Mouse (Mus musculus) liver, adult 2 months (tissue): ENCODE results near the gene Gm20388. TPM values are rescaled to one million over a fixed set of nuclear protein-coding genes. Genes with fewer than 3 reads are reported as not detected.

Experiments
- DNase-seq: peaks from one replicate; pipeline ENCODE4 v3.0.0-alpha.2; 2011; ENCODE audit warnings: low read depth, low spot score; ENCODE audit errors: extremely low read depth
- H3K27ac ChIP-seq: fragments of 200-500 bp; replicated peaks from 2 replicates; pipeline ENCODE4 v1.5.1; 2012; ENCODE audit warnings: low read depth, mild to moderate bottlenecking, control low read depth, inconsistent platforms, low read length; ENCODE audit not compliant: insufficient read depth
- H3K27me3 ChIP-seq: fragments of 200-500 bp; 2 replicates; pipeline ENCODE4 v1.6.1; 2012; ENCODE audit warnings: mild to moderate bottlenecking, moderate library complexity, low read length, inconsistent platforms; ENCODE audit not compliant: control insufficient read depth, insufficient read depth
- H3K36me3 ChIP-seq: fragments of 200-500 bp; 2 replicates; pipeline ENCODE4 v1.6.1; 2012; ENCODE audit warnings: low read length, inconsistent platforms; ENCODE audit not compliant: control insufficient read depth, insufficient read depth
- H3K4me1 ChIP-seq: fragments of 200-500 bp; 2 replicates; pipeline ENCODE4 v1.6.1; 2011; ENCODE audit warnings: low read length; ENCODE audit not compliant: control insufficient read depth, insufficient read depth
- H3K4me3 ChIP-seq: fragments of 200-500 bp; 2 replicates; pipeline ENCODE4 v1.5.1; 2011; ENCODE audit warnings: low read depth, mild to moderate bottlenecking, control low read depth, low read length, moderate library complexity; ENCODE audit not compliant: insufficient read depth
- H3K79me2 ChIP-seq: fragments of 200-500 bp; 2 replicates; pipeline ENCODE4 v1.6.1; 2012; ENCODE audit warnings: inconsistent platforms, mild to moderate bottlenecking, low read length, moderate library complexity; ENCODE audit not compliant: control insufficient read depth, insufficient read depth
- H3K9ac ChIP-seq: fragments of 200-500 bp; 2 replicates; pipeline ENCODE4 v1.6.1; 2012; ENCODE audit warnings: low read depth, mild to moderate bottlenecking, control low read depth, inconsistent platforms, low read length
- CTCF ChIP-seq: fragments of 200-500 bp; IDR thresholded peaks from 2 replicates; pipeline ENCODE4 v1.5.1; 2011; ENCODE audit warnings: low read depth, low read length, control low read depth
- POLR2A ChIP-seq: fragments of 200-500 bp; IDR thresholded peaks from 2 replicates; pipeline ENCODE4 v1.6.1; 2011; ENCODE audit warnings: low read length, control low read depth; ENCODE audit not compliant: insufficient read depth; ENCODE audit errors: extremely low read depth
- WGBS: fragments of 180-500 bp; shearing (Covaris S2); methylation state at CpG from one replicate; pipeline ENCODE4 v1.1.7; 2018; 5-methylcytosine and 5-hydroxymethylcytosine counted together
- polyA plus RNA-seq: library from polyadenylated mRNA; depleted of rRNA; stranded (reverse); fragments of >200 nt; gene quantifications from 2 replicates; pipeline ENCODE4 v1.2.3, GENCODE M21; 2012
- total RNA-seq: library from RNA; depleted of rRNA; stranded (reverse); fragments of >200 nt; gene quantifications from 2 replicates; pipeline ENCODE4 v1.2.3, GENCODE M21; 2014

Gene Gm20388
- total and polyA plus RNA-seq, 2 experiments = 6.4 to 19.9 TPM

DNA sequence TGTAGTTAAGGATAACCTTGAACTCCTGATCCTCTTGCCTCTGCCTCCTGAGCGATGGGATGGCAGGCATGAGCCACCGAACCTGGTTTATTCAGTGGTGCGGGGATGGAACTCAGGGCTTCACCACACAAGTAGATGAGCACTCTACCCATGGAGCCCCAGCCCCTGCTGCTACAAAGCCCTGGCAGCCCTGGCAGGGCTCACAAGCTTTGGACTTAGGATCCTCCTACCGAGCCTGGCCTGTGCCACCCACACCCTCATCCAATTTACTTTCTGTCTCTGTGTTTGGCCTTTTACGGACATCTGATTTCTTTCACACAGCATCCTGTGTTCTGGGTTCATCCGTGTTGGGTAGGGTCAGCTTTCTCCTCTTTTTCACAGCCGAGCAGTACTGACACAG, 406.1 kb downstream of the Gm20388 start:
- no peaks in the 10 kb centered on the region for H3K4me1 ChIP-seq
- TF ChIP-seq POLR2A = no peak
- no peak for TF ChIP-seq CTCF
- no peak overlapping the region for H3K4me3 ChIP-seq
- no peaks in the 10 kb centered on the region for H3K27me3 ChIP-seq
- no peak overlapping the region for H3K27ac ChIP-seq
- WGBS = 80% methylated on average over 7 of the region's 7 CpGs
- no peaks in the 10 kb centered on the region for H3K36me3 ChIP-seq
- no peak overlapping the region for H3K9ac ChIP-seq
- no peaks in the 10 kb centered on the region for H3K79me2 ChIP-seq
- DNase-seq = no peak

DNA sequence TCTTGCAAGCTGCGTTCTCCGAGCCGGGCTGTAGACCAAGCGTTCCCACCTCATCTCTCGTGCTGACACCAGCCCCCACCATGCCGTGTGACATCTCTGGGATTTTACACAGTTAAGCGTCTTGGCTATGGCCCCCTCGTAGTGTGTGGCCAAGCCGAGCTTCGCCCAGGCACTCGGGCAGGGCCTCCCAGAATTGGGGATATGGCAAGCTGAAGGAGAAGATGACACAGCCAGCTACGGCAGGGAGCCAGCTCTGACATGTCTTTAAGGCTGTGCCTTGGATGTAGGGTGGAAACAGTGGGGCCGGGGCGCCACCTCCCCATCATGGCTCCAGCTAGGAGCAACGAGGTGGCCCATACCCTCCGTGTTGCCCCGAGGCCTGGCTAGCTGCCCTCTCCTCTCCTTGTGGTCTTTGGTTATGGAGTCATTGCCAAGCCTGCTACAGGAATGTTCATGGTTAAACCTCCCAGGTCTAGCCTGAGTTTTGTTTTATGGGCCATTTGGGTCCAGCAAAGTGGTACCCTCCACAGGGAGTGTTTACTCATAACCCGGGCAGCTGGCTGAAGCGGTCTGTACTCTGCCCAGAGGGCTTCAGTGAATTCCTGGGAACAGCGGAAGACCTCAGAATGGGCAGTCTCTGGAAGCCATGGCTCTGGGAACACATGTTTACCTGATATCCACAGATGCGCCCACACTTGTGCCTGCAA, 406.6 kb downstream of the Gm20388 start:
- Histone ChIP-seq H3K27ac (no peak overlapping the region), H3K36me3 (no peaks in the 10 kb centered on the region), H3K9ac (no peak overlapping the region), H3K79me2 (no peaks in the 10 kb centered on the region), H3K4me3 (no peak overlapping the region), H3K4me1 (no peaks in the 10 kb centered on the region), H3K27me3 (no peaks in the 10 kb centered on the region)
- TF ChIP-seq CTCF = no peak
- no peak for TF ChIP-seq POLR2A
- 90% methylated on average over 21 of the region's 21 CpGs for WGBS
- no peak for DNase-seq

DNA sequence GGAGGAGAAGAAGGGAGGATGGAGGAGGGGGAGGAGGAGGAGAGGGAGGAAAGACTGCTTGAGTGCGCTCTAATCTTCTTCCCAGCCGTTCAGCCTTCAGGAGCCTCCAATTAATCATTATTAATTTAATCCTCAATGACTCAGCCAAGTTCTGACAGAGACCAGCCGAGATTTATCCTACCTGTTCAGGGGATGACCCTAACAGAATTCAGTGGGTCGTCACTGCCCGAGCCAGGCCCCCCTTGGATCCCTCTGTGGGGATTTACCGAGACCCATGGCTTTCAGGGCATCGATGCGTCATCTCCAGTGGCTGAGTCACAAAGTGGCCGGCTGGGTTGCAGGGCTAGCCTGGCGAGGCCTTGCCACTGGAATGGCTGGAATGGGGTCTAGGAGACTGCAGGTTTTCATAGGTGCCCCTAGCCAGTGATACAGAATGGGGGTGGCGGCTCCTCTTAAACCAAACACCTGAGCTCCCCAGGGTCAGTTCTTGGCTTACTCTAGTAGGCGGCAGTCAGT, 407.9 kb downstream of the Gm20388 start:
- Histone ChIP-seq H3K4me3 (no peak overlapping the region), H3K9ac (no peak overlapping the region), H3K36me3 (no peaks in the 10 kb centered on the region), H3K79me2 (no peaks in the 10 kb centered on the region), H3K27me3 (no peaks in the 10 kb centered on the region), H3K4me1 (peaks cover 7% of the 10 kb centered on the region), H3K27ac (no peak overlapping the region)
- no peak for DNase-seq
- 92% methylated on average over 12 of the region's 12 CpGs for WGBS
- TF ChIP-seq POLR2A (no peak), CTCF (no peak)

DNA sequence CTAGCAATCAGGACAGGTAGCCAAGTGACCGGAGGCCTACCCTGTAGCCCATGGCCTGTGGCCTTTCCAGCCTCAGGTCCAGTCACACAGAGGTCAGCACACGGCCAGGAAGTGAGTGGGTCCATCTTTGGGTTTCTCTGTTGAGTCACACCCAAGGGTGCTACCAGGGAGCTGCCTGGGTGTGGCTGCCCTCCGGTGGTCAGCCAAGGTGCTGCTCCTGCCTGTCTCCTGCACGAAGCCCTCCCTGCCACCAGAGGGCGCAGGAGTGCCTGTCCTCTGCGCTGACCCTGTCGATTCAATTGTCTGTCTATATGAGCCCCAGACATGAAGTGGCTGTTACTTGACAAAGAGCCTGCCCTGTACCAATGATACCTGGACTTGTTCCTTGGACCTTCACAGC, 408.8 kb downstream of the Gm20388 start:
- TF ChIP-seq CTCF = peak; percentile 100
- TF ChIP-seq POLR2A = no peak
- peak; percentile 38 for DNase-seq
- WGBS = 15% methylated on average over 7 of the region's 7 CpGs

DNA sequence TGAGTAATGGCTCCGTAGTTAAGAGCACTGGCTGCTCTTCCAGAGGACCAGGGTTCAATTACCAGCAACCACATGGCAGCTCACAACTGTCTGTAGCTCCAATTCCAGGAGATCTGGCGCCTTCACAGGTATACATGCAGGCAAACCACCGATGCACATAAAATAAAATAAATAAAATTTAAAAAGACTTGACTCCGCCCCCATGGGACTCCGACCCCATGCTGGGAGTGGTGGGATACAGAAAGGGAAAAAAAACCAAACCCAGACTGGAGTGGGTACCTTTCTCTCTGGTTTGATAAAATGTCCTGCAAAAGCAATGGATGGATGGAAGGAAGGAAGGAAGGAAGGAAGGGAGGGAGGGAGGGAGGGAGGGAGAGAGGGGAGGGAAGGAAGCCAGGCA, 409.5 kb downstream of the Gm20388 start:
- no peaks in the 10 kb centered on the region for H3K36me3 ChIP-seq
- 89% methylated on average over 5 of the region's 5 CpGs for WGBS
- H3K27ac ChIP-seq = no peak overlapping the region
- no peaks in the 10 kb centered on the region for H3K79me2 ChIP-seq
- no peak overlapping the region for H3K4me3 ChIP-seq
- no peak for DNase-seq
- peaks cover 12% of the 10 kb centered on the region for H3K4me1 ChIP-seq
- H3K9ac ChIP-seq = no peak overlapping the region
- H3K27me3 ChIP-seq = no peaks in the 10 kb centered on the region
- TF ChIP-seq POLR2A (no peak), CTCF (no peak)

More for the DNA sequence above, 408.8 kb downstream of the Gm20388 start:
- Histone ChIP-seq H3K79me2 (no peaks in the 10 kb centered on the region), H3K4me1 (peaks cover 12% of the 10 kb centered on the region), H3K9ac (no peak overlapping the region), H3K27me3 (no peaks in the 10 kb centered on the region), H3K4me3 (no peak overlapping the region), H3K36me3 (no peaks in the 10 kb centered on the region), H3K27ac (no peak overlapping the region)

DNA sequence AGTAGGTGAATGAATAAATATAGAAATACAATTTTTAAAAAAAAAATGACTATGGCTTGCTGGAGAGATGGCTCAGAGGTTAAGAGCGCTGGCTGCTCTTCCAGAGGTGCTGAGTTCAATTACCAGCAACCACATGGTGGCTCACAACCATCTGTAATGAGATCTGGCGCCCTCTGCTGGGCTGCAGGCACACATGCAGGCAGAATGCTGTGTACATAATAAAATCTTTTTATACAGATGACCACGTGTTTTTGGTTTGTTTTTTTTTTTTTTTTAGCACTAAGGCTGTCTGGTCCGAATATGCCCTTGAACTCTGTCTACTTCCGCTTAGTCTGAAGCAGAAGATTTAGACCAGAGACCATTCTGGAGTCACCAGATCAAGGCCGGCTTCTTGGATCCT, 411.1 kb downstream of the Gm20388 start:
- H3K27ac ChIP-seq = no peak overlapping the region
- H3K36me3 ChIP-seq = no peaks in the 10 kb centered on the region
- peaks cover 16% of the 10 kb centered on the region for H3K4me1 ChIP-seq
- H3K9ac ChIP-seq = no peak overlapping the region
- DNase-seq = peak; percentile 33
- H3K4me3 ChIP-seq = no peak overlapping the region
- 52% methylated on average over 6 of the region's 6 CpGs for WGBS
- TF ChIP-seq CTCF = peak; percentile 86
- no peak for TF ChIP-seq POLR2A
- no peaks in the 10 kb centered on the region for H3K79me2 ChIP-seq
- no peaks in the 10 kb centered on the region for H3K27me3 ChIP-seq
